Mouse (Mus musculus) ES-E14 (cell line): ENCODE measurements at regions not wholly inside any gene's neighbourhood (a gene's known extent, or its start where the extent isn't known, plus 50 kb on each side); places are given as distances from the start of the nearest gene placed in this dataset.

Source experiments
- DNase-seq: peaks from one replicate; pipeline ENCODE4 v3.0.0-alpha.2; 2013; ENCODE audit warnings: low read depth, low spot score
- H3K27ac ChIP-seq: 2 replicates; pipeline ENCODE4 v1.5.1; 2012; ENCODE audit warnings: low read depth, mild to moderate bottlenecking, low read length, moderate library complexity, mixed read lengths; ENCODE audit not compliant: poor library complexity, insufficient read depth, severe bottlenecking
- H3K36me3 ChIP-seq: 2 replicates; pipeline ENCODE4 v1.6.1; 2012; ENCODE audit warnings: mild to moderate bottlenecking, low read length, moderate library complexity, mixed read lengths; ENCODE audit not compliant: control insufficient read depth, poor library complexity, insufficient read depth, severe bottlenecking
- H3K4me1 ChIP-seq, 2 experiments: fragments of 150-350 bp in 1 of 2; sonication (generic) in 1 of 2; 2 replicates each; pipeline ENCODE4 v1.6.1; 2012; ENCODE audit warnings: low read length in 2 of 2, mild to moderate bottlenecking in 1 of 2, mixed read lengths in 1 of 2; ENCODE audit not compliant: control insufficient read depth in 2 of 2, insufficient read depth in 2 of 2, poor library complexity in 1 of 2
- H3K4me3 ChIP-seq, 2 experiments: fragments of 150-350 bp in 1 of 2; sonication (generic) in 1 of 2; 2 replicates each; pipeline ENCODE4 v1.5.1; 2012; ENCODE audit warnings: low read length in 2 of 2, low read depth in 1 of 2, mild to moderate bottlenecking in 1 of 2, mixed read lengths in 1 of 2; ENCODE audit not compliant: insufficient read depth in 1 of 2, poor library complexity in 1 of 2, severe bottlenecking in 1 of 2
- H3K9ac ChIP-seq: 2 replicates; pipeline ENCODE4 v1.6.1; 2012; ENCODE audit warnings: low read depth, mild to moderate bottlenecking, low read length, mixed read lengths; ENCODE audit not compliant: poor library complexity, insufficient read depth, severe bottlenecking
- H3K9me3 ChIP-seq: fragments of 150-350 bp; sonication (generic); 2 replicates; pipeline ENCODE4 v1.6.1; 2012; ENCODE audit warnings: low read depth, mild to moderate bottlenecking, low read length; ENCODE audit not compliant: control insufficient read depth, insufficient read depth
- CHD2 ChIP-seq: IDR thresholded peaks from 2 replicates; pipeline ENCODE4 v1.6.1; 2014; ENCODE audit warnings: mild to moderate bottlenecking, low read depth, low read length, inconsistent platforms
- HCFC1 ChIP-seq: IDR thresholded peaks from 2 replicates; pipeline ENCODE4 v1.6.1; 2012; ENCODE audit warnings: low read length, inconsistent platforms, borderline replicate concordance; ENCODE audit not compliant: insufficient read depth
- MAFK ChIP-seq: IDR thresholded peaks from 2 replicates; pipeline ENCODE4 v1.6.1; 2014; ENCODE audit warnings: mild to moderate bottlenecking, low read depth, low read length, inconsistent platforms; ENCODE audit not compliant: insufficient read depth
- ZC3H11A ChIP-seq: IDR thresholded peaks from 2 replicates; pipeline ENCODE4 v1.6.1; 2012; ENCODE audit warnings: low read depth, mild to moderate bottlenecking, inconsistent platforms, low read length, borderline replicate concordance
- ZNF384 ChIP-seq: IDR thresholded peaks from 2 replicates; pipeline ENCODE4 v1.6.1; 2012; ENCODE audit warnings: low read depth, low read length, inconsistent platforms
- in situ Hi-C, 2 experiments: fragments of 600-800 bp; cut with MboI; formaldehyde crosslinking; loops; one replicate each; pipeline ENCODE4 v1.15.1; 2025; ENCODE audit warnings: low sequenced_read_pairs in 2 of 2, inconsistent platforms in 1 of 2; ENCODE audit not compliant: unreplicated experiment in 2 of 2

DNA sequence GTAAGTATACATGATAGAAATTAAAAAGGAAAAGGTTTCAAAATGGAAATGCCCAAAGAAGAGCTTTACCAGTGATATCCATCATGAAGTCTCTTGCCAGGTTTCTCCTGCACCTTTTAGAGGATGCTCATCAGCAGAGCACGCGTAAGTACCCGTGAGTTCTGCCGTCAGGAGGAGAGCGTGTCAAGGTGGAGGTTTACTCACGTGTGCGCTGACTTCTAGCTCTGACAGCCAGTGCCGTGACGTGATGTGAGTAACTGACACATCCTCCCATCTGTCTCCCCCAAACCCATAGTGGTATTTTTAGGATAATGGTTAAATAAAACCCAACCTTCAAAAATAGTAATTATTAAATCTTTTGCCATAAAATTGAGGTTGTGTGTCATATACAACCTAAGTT, 55.3 kb downstream of the Adra2a start:
- Histone ChIP-seq H3K36me3 (no peaks in the 10 kb centered on the region), H3K4me1 (peaks cover 0 to 3% of the 10 kb centered on the region in 2 experiments; a peak in 1 of 4 replicates), H3K4me3 (no peak overlapping the region), H3K27ac (no peak overlapping the region), H3K9ac (no peak overlapping the region), H3K9me3 (no peaks in the 10 kb centered on the region)
- TF ChIP-seq HCFC1 (no peak), ZC3H11A (no peak), CHD2 (no peak), ZNF384 (no peak), MAFK (no peak)
- in situ Hi-C loops = no loop called here
- DNase-seq = no peak

DNA sequence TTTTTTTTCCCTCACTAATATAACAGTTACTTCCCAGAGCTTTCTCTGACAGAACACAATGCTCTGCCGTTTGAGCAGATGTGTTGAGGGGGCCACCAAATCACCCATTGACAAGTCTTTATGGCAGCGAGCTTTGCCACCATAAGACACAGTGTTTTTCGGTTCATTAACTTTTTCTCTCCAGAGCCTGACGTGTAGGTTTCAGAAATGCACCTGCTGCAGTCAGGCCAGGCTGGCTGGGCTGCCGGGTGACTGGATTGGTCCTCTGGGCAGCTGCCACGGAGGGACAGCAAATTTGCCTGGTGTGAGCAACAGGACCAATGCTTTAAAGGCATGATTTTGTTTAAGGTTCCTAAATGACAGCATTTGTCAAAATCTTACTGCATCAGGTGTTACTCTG, 55.8 kb downstream of the Adra2a start:
- Histone ChIP-seq H3K9ac (no peak overlapping the region), H3K4me3 (no peak overlapping the region), H3K27ac (no peak overlapping the region), H3K4me1 (peaks cover 0 to 3% of the 10 kb centered on the region in 2 experiments; a peak in 1 of 4 replicates), H3K36me3 (no peaks in the 10 kb centered on the region), H3K9me3 (no peaks in the 10 kb centered on the region)
- DNase-seq = no peak
- TF ChIP-seq ZNF384 = no peak
- TF ChIP-seq MAFK = no peak
- TF ChIP-seq ZC3H11A = no peak
- TF ChIP-seq CHD2 = no peak
- TF ChIP-seq HCFC1 = no peak
- in situ Hi-C loops = no loop called here

DNA sequence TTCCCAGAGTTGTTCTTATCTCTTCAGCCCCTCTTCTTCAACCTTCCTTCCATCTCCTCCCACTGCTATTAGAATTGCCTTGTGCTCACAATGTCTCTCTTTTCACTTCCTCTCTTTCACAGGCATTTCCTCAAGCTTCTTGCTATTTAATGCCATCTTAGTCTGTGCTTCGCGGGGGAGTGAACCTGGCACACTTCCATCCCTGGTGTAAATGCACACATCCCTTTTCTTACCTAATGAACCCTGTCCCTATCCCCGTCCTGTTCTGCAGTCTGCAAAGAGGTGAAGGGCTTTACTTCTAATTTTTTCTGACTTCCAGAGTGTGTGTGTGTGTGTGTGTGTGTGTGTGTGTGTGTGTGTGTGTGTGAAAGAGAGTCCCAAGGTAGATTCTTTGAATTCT, 62.6 kb downstream of the Adra2a start:
- H3K36me3 ChIP-seq = no peaks in the 10 kb centered on the region
- H3K4me1 ChIP-seq = peaks cover 0 to 7% of the 10 kb centered on the region in 2 experiments; a peak in 3 of 4 replicates
- TF ChIP-seq CHD2 = no peak
- TF ChIP-seq MAFK = no peak
- no peak for TF ChIP-seq ZC3H11A
- TF ChIP-seq HCFC1 = no peak
- no peak for TF ChIP-seq ZNF384
- no peaks in the 10 kb centered on the region for H3K9me3 ChIP-seq
- H3K27ac ChIP-seq = no peak overlapping the region
- no peak overlapping the region for H3K4me3 ChIP-seq
- DNase-seq = no peak
- in situ Hi-C loops = no loop called here
- no peak overlapping the region for H3K9ac ChIP-seq

DNA sequence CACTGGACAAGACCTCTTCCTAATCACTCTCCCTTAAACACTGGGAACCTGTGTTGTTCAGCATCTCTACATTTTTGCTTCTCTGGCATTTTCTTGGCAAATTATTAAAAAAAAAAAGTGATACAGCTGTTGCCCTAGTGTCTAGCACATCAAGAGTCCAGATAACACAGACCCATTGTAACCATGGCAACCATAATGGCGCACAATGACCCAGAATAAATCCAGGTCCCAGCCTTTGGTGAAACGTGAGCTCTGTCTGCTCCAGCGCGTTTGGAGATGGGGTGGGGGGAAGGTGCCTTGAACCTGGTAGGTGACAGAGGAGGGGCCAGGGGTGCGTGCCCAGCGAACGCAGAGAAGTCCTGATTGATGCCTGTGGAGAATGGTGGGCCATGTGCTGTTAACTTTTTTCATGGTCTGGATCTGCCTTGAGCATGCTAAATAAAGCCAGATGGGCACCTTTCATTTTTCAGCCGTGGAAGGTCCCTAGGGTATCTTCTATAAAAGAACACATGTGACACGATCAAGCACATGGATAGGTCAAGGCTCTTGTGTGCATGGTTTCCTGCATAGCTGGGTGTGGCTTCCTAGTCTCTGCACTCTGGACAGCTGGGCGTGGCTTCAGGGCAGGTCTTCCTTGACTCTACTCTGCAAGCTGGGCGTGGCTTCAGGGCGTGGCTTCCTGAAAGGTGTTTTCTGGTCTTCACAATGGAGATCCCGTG, 63.3 kb downstream of the Adra2a start:
- TF ChIP-seq MAFK = no peak
- no peak for TF ChIP-seq ZNF384
- TF ChIP-seq CHD2 = no peak
- no peak for TF ChIP-seq ZC3H11A
- TF ChIP-seq HCFC1 = no peak
- peak; percentile 65 for DNase-seq
- Histone ChIP-seq H3K4me1 (peaks cover 0 to 7% of the 10 kb centered on the region in 2 experiments; a peak in 3 of 4 replicates), H3K4me3 (peak overlapping the region in 1 of 2 experiments; percentile 28; a peak in 1 of 4 replicates), H3K9me3 (no peaks in the 10 kb centered on the region), H3K9ac (no peak overlapping the region), H3K36me3 (no peaks in the 10 kb centered on the region), H3K27ac (no peak overlapping the region)
- in situ Hi-C loops = no loop called here

DNA sequence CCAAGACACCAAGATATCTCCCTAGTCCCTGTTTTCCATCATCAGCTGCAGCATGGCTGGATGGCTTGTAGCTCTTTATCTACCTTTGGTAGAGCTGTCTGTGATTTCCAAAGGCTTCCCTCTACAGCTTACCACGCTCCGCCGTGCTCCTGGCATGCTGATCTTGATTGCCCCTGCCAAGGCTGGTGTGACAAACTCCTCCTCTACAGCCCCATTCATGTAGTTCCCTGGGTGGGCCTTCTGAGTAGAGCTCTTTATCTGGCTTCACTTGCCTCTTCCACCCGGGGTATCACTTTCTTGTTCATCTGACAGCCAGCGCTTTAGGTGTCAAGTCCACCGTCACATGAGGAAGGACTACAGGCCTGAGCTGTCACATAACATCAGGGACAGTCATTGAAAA, 66.1 kb downstream of the Adra2a start:
- in situ Hi-C loops = no loop called here
- TF ChIP-seq ZC3H11A (no peak), HCFC1 (no peak), MAFK (no peak)
- H3K4me3 ChIP-seq = no peak overlapping the region
- no peak overlapping the region for H3K27ac ChIP-seq
- peaks cover 7 to 13% of the 10 kb centered on the region in 2 experiments for H3K4me1 ChIP-seq
- H3K36me3 ChIP-seq = no peaks in the 10 kb centered on the region
- no peak for DNase-seq
- no peak overlapping the region for H3K9ac ChIP-seq
- H3K9me3 ChIP-seq = no peaks in the 10 kb centered on the region
